Mouse (Mus musculus) lung, postnatal 0 days (tissue): Measurements from ENCODE around the gene Rab2b. TPM values are rescaled to one million over a fixed set of nuclear protein-coding genes. Genes with fewer than 3 reads are reported as not detected.

ENCODE experiments used
- ATAC-seq: fragments of 200-750 bp; cut with Nextera tagmentation; 2 replicates; pipeline ENCODE4 v1.8.0; 2017; ENCODE audit warnings: moderate library complexity
- DNase-seq: peaks from one replicate; pipeline ENCODE4 v3.0.0-alpha.2; 2016; ENCODE audit warnings: low spot score
- H3K27ac ChIP-seq: fragments of 300-500 bp; sonication (generic); 2 replicates; pipeline ENCODE4 v1.5.1; 2014; ENCODE audit warnings: antibody characterized with exemption, mild to moderate bottlenecking, low read length, mixed read lengths
- H3K27me3 ChIP-seq: fragments of 300-500 bp; sonication (generic); replicated peaks from 2 replicates; pipeline ENCODE4 v1.6.1; 2014; ENCODE audit warnings: low read length, mixed read lengths; ENCODE audit not compliant: insufficient read depth
- H3K36me3 ChIP-seq: fragments of 300-500 bp; sonication (generic); 2 replicates; pipeline ENCODE4 v1.6.1; 2014; ENCODE audit warnings: low read length, mixed read lengths; ENCODE audit not compliant: insufficient read depth
- H3K4me1 ChIP-seq: fragments of 300-500 bp; sonication (generic); 2 replicates; pipeline ENCODE4 v1.6.1; 2014; ENCODE audit warnings: antibody characterized with exemption, low read depth, low read length, mixed read lengths; ENCODE audit not compliant: insufficient read depth
- H3K4me2 ChIP-seq: fragments of 300-500 bp; sonication (generic); replicated peaks from 2 replicates; pipeline ENCODE4 v1.6.1; 2014; ENCODE audit warnings: low read depth, mild to moderate bottlenecking, low read length, moderate library complexity, mixed read lengths
- H3K4me3 ChIP-seq: fragments of 300-500 bp; sonication (generic); 2 replicates; pipeline ENCODE4 v1.5.1; 2014; ENCODE audit warnings: low read depth, low read length
- H3K9ac ChIP-seq: fragments of 300-500 bp; sonication (generic); replicated peaks from 2 replicates; pipeline ENCODE4 v1.6.1; 2014; ENCODE audit warnings: low read depth, mild to moderate bottlenecking
- H3K9me3 ChIP-seq: fragments of 300-500 bp; sonication (generic); 2 replicates; pipeline ENCODE4 v1.6.1; 2016; ENCODE audit warnings: low read length, mixed read lengths
- CTCF ChIP-seq: IDR thresholded peaks from 2 replicates; pipeline ENCODE4 v1.5.1; 2016; ENCODE audit warnings: antibody characterized with exemption, mild to moderate bottlenecking
- EP300 ChIP-seq: IDR thresholded peaks from 2 replicates; pipeline ENCODE4 v1.6.1; 2016; ENCODE audit warnings: antibody characterized with exemption, mild to moderate bottlenecking, control low read depth
- WGBS: fragments of 180-500 bp; shearing (Covaris S2); extraction: QIAGEN DNeasy Blood & Tissue Kit; methylation state at CpG from one replicate; pipeline ENCODE4 v1.1.7; 2014; 5-methylcytosine and 5-hydroxymethylcytosine counted together
- polyA plus RNA-seq: library from polyadenylated mRNA; unstranded; fragments of >200 nt; fragmentation: Nextera tagmentation; extraction: Ambion mirVana; gene quantifications from 2 replicates; pipeline ENCODE4 v1.2.1, GENCODE M21; 2015

Rab2b gene
- polyA plus RNA-seq, 1 experiment from 2014 or later = 14.3 TPM

- DNase-seq (peak; percentile 50), ATAC-seq (peak; percentile 34)
- 17% methylated on average over 16 of the region's 16 CpGs for WGBS
- Histone ChIP-seq H3K27ac (0 out of 2 replicates have a peak overlapping the region, but pooled peaks have one; percentile 14), H3K9me3 (no peaks in the 10 kb centered on the region), H3K4me1 (no peaks in the 10 kb centered on the region), H3K4me2 (peak overlapping the region; percentile 89), H3K9ac (peak overlapping the region; percentile 16; the same call in 1 of the 2 replicates), H3K4me3 (peak overlapping the region; percentile 74), H3K27me3 (no peaks in the 10 kb centered on the region), H3K36me3 (no peaks in the 10 kb centered on the region)
- TF ChIP-seq EP300 (no peak), CTCF (no peak)
Observed at GRCm38 (mm10) chr14:52316441-52317225, 37.3 kb upstream of the Rab2b start.

- Histone ChIP-seq H3K27me3 (no peaks in the 10 kb centered on the region), H3K27ac (peak overlapping the region; percentile 14; the same call in 1 of the 2 replicates), H3K4me1 (no peaks in the 10 kb centered on the region), H3K9me3 (no peaks in the 10 kb centered on the region), H3K36me3 (no peaks in the 10 kb centered on the region), H3K9ac (peak overlapping the region; percentile 71), H3K4me3 (peak overlapping the region; percentile 74), H3K4me2 (peak overlapping the region; percentile 89)
- TF ChIP-seq CTCF = 0 out of 2 replicates have a peak, but pooled peaks have one; percentile 3
- TF ChIP-seq EP300 = no peak
- ATAC-seq (peak; percentile 81), DNase-seq (peak; percentile 76)
- WGBS = under 1% methylated on average over 27 of the region's 41 CpGs
Observed at GRCm38 (mm10) chr14:52315792-52316440, 36.6 kb upstream of the Rab2b start.

- DNase-seq (no peak), ATAC-seq (0 out of 2 replicates have a peak, but pooled peaks have one; percentile 2)
- H3K36me3 ChIP-seq = no peaks in the 10 kb centered on the region
- H3K27ac ChIP-seq = no peak overlapping the region
- peak overlapping the region; percentile 74 for H3K4me3 ChIP-seq
- no peaks in the 10 kb centered on the region for H3K4me1 ChIP-seq
- H3K9ac ChIP-seq = peak overlapping the region; percentile 71
- H3K27me3 ChIP-seq = no peaks in the 10 kb centered on the region
- 3% methylated on average over 17 of the region's 17 CpGs for WGBS
- TF ChIP-seq CTCF (no peak), EP300 (no peak)
- peak overlapping the region; percentile 89 for H3K4me2 ChIP-seq
- no peaks in the 10 kb centered on the region for H3K9me3 ChIP-seq
Observed at GRCm38 (mm10) chr14:52315283-52315780, 36.0 kb upstream of the Rab2b start.

GRCm38 (mm10) chr14:52314808-52315150, 35.4 kb upstream of the Rab2b start:
- Histone ChIP-seq H3K4me1 (no peaks in the 10 kb centered on the region), H3K9ac (peak overlapping the region; percentile 71; the same call in 1 of the 2 replicates), H3K27ac (no peak overlapping the region), H3K36me3 (no peaks in the 10 kb centered on the region), H3K27me3 (no peaks in the 10 kb centered on the region), H3K4me2 (peak overlapping the region; percentile 89), H3K9me3 (no peaks in the 10 kb centered on the region), H3K4me3 (no peak overlapping the region)
- peak; percentile 33; the same call in 1 of the 2 replicates for TF ChIP-seq CTCF
- TF ChIP-seq EP300 = no peak
- DNase-seq (no peak), ATAC-seq (no peak)
- 40% methylated on average over 8 of the region's 8 CpGs for WGBS

- Histone ChIP-seq H3K9me3 (no peaks in the 10 kb centered on the region), H3K36me3 (no peaks in the 10 kb centered on the region), H3K9ac (0 out of 2 replicates have a peak overlapping the region, but pooled peaks have one; percentile 71), H3K4me1 (no peaks in the 10 kb centered on the region), H3K27ac (no peak overlapping the region), H3K27me3 (no peaks in the 10 kb centered on the region), H3K4me3 (no peak overlapping the region), H3K4me2 (peak overlapping the region; percentile 89)
- ATAC-seq (no peak), DNase-seq (no peak)
- 81% methylated on average over 26 of the region's 26 CpGs for WGBS
- TF ChIP-seq EP300 = no peak
- no peak for TF ChIP-seq CTCF
Observed at GRCm38 (mm10) chr14:52313931-52314807, 34.8 kb upstream of the Rab2b start.
